Mouse (Mus musculus): ENCODE measurements around the gene Kif7.

The Kif7 gene

DNA sequence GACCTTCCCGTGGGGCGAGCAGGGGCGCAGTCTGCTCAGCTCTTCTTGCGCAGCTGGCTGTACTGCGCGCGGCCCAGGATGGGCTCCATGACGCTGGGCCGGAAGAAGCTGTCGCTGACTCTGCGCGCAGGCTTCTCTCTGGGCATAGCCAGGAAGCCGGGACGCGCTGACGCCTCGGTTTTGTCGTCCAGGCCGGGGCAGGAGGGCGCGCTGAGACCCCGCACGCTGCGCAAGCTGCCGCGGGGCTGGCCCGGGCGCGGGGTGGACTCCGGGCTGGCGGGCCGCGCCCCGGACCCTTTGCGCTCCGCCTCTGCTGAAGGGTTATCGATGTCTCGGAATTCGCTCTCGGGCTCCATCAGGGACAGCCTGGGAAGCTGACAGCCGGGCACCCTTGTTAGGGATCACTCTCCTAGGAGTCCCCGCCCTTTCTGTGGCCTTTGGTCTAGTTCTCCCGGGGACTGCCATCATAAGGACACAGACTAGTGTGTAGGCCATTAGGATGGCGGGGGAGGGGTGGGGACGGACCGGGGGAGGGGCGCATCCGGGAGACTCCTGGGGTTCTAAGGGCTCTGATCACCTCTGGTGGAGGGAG lies 6.0 kb upstream of the Kif7 start:
- DNase-seq (ENCODE audit: low read depth), result peak; percentile 76

GRCm38 (mm10) chr7:79710831-79711230 lies 4.7 kb downstream of the Kif7 start:
- no peak for DNase-seq (ENCODE audit: low read depth)

GRCm38 (mm10) chr7:79710130-79710607 lies 5.4 kb downstream of the Kif7 start:
- no peak for DNase-seq (ENCODE audit: low read depth)

DNA sequence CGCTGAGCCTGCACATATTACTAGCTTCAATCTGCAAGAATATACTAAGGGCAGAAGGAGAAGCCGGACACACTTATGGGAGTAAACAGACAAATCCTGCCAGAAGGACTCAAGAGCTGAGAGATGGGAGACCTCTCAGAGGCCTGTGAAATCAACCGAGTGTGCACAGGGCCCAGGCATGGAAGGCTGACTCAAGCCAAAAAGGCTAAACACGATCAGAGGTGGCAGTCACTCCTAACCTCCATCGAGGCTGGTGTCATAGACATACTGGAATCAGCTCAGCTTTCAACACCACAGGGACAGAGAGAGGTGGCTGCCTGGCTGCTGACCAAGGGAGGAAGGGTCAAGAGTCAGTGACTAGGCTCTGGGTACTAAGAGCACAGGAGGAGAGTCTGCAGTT lies 10.3 kb downstream of the Kif7 start:
- no peak for DNase-seq (ENCODE audit: low read depth)

GRCm38 (mm10) chr7:79702755-79703154 lies 12.8 kb downstream of the Kif7 start:
- DNase-seq (ENCODE audit: low read depth), result no peak

GRCm38 (mm10) chr7:79696495-79696894 lies 19.0 kb downstream of the Kif7 start:
- DNase-seq (ENCODE audit: low read depth), result no peak

DNA sequence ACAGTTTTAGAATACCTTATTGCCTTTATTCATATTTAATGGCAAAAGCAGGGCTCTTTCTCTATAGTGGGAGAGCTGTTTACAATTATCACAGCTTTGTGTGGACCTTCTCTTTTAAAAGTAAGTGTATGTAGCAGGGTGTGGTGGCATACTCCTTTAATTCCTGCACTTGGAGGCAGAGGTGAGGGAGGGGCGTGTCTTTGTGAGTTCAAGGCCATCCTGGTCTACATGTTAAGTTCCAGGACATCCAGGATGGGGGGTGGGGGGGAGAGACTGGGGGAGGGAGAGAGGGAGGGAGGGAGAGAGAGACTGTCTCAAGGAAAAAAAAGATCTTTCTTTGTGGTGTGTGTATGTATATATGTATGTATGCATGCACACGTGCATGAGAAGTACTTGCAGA lies 35.3 kb downstream of the Kif7 start:
- DNase-seq (ENCODE audit: low read depth), result no peak

DNA sequence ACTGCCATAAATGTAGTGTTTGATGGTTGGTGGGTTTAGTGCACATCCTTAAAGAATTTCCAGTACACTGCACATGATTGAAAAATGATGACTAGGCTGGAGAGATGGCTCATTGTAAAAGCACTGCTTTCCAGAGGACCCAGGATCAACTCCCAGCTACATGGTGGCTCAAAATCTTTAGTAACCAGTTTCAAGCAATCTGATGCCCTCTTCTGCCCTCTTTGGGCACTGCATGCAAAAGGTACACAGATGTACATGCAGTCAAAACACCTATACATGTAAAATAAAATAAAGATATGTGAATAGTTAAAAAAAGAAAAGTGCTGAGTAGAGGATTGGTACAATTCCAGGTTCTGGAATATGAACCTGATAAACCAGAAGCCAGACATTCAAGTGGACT lies 36.3 kb downstream of the Kif7 start:
- peak; percentile 37 for DNase-seq (ENCODE audit: low read depth)

DNA sequence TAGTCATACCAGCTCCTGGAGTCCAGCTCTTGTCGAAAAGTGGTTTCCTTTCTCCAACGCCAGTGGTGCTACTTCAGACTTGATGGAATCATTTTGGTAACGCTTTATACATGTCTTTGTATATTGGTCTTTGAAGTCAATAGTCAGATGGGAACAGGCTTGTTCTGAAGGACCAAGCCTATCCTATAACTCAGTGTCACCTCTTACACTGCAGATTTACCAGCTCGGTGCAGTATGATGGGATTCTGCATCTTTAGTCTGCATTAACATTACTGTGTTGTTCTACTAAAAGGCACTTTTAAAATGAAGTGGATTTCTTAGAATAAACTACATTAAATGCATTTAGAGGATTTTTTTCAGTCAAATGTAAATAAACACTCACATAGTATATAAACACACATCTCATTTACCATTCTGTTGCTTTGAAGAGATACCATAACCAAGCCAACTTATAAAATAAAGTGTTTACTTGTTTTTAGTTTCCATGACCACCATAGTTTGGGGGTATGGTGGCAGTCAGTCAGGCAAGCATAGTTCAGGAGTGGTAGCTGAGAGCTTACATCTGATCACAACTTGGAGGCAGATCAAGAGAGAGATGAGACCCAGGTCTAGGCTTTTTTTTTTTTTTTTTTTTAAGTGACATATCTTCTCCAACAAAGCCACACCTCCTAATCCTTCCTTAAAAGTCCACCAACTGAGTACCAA lies 44.5 kb downstream of the Kif7 start:
- no peak for DNase-seq (ENCODE audit: low read depth)

GRCm38 (mm10) chr7:79666690-79667089 lies 48.8 kb downstream of the Kif7 start:
- no peak for DNase-seq (ENCODE audit: low read depth)

DNA sequence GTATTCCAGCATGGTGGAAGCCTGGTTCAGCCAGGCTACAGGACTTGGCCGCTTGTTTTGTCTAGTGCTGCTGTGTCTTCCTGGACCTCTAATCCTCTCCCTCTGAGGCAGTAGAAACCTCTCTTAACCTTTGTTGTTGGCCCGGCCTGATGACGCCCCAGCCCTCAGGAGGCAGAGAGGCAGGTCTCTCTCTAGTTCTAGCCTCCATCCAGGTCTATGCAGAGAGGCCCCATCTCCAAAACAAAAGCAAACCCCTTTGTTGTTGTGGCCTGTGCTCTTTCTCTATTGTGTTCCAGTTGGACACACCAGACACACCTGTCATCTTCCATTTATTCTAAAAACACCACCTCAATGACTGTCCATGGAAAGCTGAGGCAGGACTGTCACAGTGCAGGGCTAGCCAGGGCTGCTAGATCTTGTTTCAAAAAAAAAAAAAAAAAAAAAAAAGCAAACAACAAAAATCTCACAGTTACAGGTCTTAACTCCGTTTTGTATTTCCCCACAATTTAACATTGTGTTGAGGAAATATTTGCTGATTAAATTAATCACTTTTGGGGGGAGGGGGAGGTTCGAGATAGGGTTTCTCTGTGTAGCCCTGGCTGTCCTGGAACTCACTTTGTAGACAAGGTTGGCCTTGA lies 54.1 kb downstream of the Kif7 start:
- peak; percentile 41 for DNase-seq (ENCODE audit: low read depth)

GRCm38 (mm10) chr7:79660291-79661150 lies 55.0 kb downstream of the Kif7 start:
- DNase-seq (ENCODE audit: low read depth), result no peak

GRCm38 (mm10) chr7:79659578-79660290 lies 55.8 kb downstream of the Kif7 start, which contains the start of gene Ticrr:
Ticrr (plus strand) TSS chr7:79660196.
- DNase-seq (ENCODE audit: low read depth), result peak; percentile 99

GRCm38 (mm10) chr7:79654586-79654985 lies 60.9 kb downstream of the Kif7 start:
- DNase-seq (ENCODE audit: low read depth), result no peak

GRCm38 (mm10) chr7:79654185-79654584 lies 61.3 kb downstream of the Kif7 start:
- no peak for DNase-seq (ENCODE audit: low read depth)

- peak; percentile 61 for DNase-seq (ENCODE audit: low read depth)
These were observed 66.5 kb downstream of the Kif7 start for GRCm38 (mm10) chr7:79649005-79649404.

Measured in induced T-regulatory cell, adult 2 months (primary cell).